Mouse (Mus musculus): Measurements from ENCODE around the gene Tchp. TPM values are rescaled to one million over a fixed set of nuclear protein-coding genes. Genes with fewer than 3 reads are reported as not detected.

Tchp gene
- polyA plus RNA-seq (2015; fragmentation: Nextera tagmentation; extraction: Ambion mirVana), result 7.1 and 7.6 TPM in 2 replicates

DNA sequence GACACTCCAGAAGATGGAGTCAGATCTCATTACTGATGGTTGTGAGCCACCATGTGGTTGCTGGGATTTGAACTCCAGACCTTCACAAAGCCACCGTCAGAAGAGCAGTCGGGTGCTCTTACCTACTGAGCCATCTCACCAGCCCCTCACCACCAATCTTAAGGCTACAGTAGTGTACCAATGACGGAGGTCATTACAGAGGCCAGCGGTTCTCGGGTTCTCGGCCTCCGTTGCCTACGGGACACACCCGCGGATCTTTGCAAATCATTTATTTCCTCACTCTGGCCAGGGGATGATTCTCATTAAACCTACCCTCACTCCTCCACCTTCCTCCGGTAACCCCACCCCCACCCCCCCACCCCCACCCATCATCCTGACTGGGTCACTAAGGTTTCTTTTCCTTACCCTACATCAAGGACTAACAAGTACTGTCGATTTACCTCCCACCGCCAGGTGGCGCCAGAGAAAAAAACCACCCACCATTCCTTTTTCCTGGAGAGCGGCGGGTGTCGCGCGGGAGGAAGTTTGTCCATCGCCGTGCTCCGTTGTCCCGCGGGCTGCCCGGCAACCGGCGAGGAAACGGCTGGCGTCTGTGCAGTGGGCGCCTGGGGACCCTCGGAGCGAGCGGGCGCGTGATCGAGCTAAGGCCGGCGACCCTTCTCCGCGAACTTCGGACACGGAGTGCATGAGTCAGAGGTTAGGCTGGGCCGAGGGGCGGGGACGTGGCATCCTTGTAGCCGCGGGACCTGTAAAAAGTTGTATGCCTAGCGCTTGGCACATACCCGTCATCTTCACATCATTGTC, at the start of gene Tchp:
Gene Tchp, plus strand, starts transcription at position 496 of the 804 bp plus-strand sequence.

DNA sequence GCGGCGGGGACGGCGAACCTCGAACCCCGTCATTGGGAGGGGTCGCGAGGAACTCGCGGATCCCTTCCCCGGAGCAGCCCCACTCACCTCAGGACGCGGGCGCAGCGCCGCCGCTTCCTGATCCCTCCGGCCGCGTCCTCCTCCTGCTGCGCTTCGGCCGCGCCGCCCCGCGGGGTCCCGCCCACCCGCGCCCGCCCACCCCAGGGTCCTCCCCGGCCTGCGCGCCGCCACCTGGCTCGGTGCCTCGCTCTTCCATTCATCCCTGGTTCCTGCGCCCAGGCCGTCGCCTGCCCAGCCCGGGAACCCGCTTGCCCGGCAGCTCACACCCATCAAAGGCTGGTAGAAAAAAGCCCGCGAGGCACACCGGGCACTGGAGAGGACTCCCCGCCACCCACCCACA, 49.3 kb upstream of the Tchp start, which contains the start of gene Trpv4:
Gene Trpv4, minus strand, starts transcription at position 167 of the 400 bp plus-strand sequence.

DNA sequence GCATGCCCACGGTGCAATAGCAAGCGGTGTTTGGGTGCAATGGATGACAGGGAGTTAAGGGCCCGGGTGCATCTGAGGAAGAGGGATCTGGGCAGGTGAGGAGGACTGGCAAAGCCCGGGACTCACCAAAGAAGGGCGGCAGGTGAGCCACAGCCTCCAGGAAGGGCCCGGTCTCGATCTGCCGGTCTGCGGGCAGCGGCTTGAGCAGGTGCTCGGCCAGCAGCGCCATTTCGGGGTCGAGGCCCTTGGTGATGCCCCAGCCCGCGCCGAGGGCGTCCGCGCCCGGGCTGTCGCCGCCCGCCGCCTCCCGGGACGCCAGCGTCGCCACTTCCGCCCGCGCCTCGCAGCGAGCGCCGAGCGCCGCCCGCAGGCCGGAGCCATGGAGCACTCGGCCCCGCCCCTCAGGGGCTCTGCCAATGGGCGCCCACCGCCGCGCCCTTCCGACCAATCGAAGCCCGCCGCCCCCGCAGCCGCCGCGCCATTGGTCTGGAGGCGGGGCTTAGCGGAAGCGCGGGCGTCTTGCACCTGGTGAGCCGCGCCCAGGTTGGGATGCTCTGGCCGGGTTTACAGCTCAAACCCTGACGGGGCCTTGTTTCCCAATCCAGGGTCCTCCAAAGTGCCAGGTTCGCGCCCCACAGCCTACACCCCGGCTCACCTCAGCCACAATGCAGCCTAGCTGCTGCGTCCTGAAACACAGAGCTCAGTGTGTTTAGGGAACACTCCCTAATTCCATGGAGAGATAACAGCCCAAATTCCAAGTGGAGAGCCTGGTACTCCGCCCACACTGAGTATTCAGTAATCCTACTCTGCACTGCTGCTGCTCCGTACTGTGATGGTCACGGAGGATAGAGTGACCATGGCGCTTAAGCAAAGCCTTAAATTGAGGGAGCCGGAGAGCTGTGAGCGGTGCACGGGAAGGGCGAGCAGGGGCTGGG, 16.7 kb upstream of the Tchp start, which contains the start of gene Gltp:
Gene Gltp, minus strand, starts transcription at position 352 of the 935 bp plus-strand sequence.

Other genes with a start within 250 kb of the Tchp start
- 0.31 and 0.58 TPM in 2 replicates for gene Fam222a, start 139.7 kb upstream of the Tchp start, polyA plus RNA-seq (2015; fragmentation: Nextera tagmentation; extraction: Ambion mirVana)
- gene Trpv4, start 49.3 kb upstream of the Tchp start, polyA plus RNA-seq (2015; fragmentation: Nextera tagmentation; extraction: Ambion mirVana), result 0.79 and 1.4 TPM in 2 replicates
- gene Gltp, start 16.8 kb upstream of the Tchp start, polyA plus RNA-seq (2015; fragmentation: Nextera tagmentation; extraction: Ambion mirVana), result 51.1 and 60.1 TPM in 2 replicates
- gene Ankrd13a, start 66.9 kb downstream of the Tchp start, polyA plus RNA-seq (2015; fragmentation: Nextera tagmentation; extraction: Ambion mirVana), result 70.7 and 71.6 TPM in 2 replicates
- 27.4 and 31.5 TPM in 2 replicates for gene Git2, start 67.8 kb downstream of the Tchp start, polyA plus RNA-seq (2015; fragmentation: Nextera tagmentation; extraction: Ambion mirVana)
- gene 1500011B03Rik, start 115.7 kb downstream of the Tchp start, polyA plus RNA-seq (2015; fragmentation: Nextera tagmentation; extraction: Ambion mirVana), result 86.2 and 97.3 TPM in 2 replicates
- gene 4930519G04Rik, start 145.9 kb downstream of the Tchp start, polyA plus RNA-seq (2015; fragmentation: Nextera tagmentation; extraction: Ambion mirVana), result not detected in 2 replicates
- gene Gm9936, start 150.9 kb downstream of the Tchp start, polyA plus RNA-seq (2015; fragmentation: Nextera tagmentation; extraction: Ambion mirVana), result not detected in 2 replicates
- gene Oasl2, start 189.2 kb downstream of the Tchp start, polyA plus RNA-seq (2015; fragmentation: Nextera tagmentation; extraction: Ambion mirVana), result 16.7 and 27.2 TPM in 2 replicates
- gene Oasl1, start 215.5 kb downstream of the Tchp start, polyA plus RNA-seq (2015; fragmentation: Nextera tagmentation; extraction: Ambion mirVana), result 4.0 and 4.1 TPM in 2 replicates
- 26.3 and 32.0 TPM in 2 replicates for gene 2210016L21Rik, start 234.4 kb downstream of the Tchp start, polyA plus RNA-seq (2015; fragmentation: Nextera tagmentation; extraction: Ambion mirVana)

Data from spleen, postnatal 0 days (tissue).